Mouse (Mus musculus) liver, embryonic 14.5 days (tissue): Measurements from ENCODE around the gene Ptgs2. TPM values are rescaled to one million over a fixed set of nuclear protein-coding genes. Genes with fewer than 3 reads are reported as not detected.

ENCODE experiments used
- ATAC-seq: fragments of 200-750 bp; cut with Nextera tagmentation; 2 replicates; pipeline ENCODE4 v1.8.0; 2017; ENCODE audit warnings: moderate number of reproducible peaks, mild to moderate bottlenecking, moderate library complexity; ENCODE audit not compliant: insufficient read depth
- DNase-seq, 3 experiments: peaks; one replicate each; pipeline ENCODE4 v3.0.0-alpha.2; 2012 to 2013; ENCODE audit warnings: low read depth in 3 of 3, low spot score in 3 of 3
- H3K27ac ChIP-seq: fragments of 300-500 bp; sonication (generic); 2 replicates; pipeline ENCODE4 v1.5.1; 2014; ENCODE audit warnings: moderate library complexity, mild to moderate bottlenecking, control low read depth, inconsistent platforms
- H3K27me3 ChIP-seq: fragments of 300-500 bp; sonication (generic); 2 replicates; pipeline ENCODE4 v1.6.1; 2014; ENCODE audit warnings: mild to moderate bottlenecking, low read length, moderate library complexity; ENCODE audit not compliant: control insufficient read depth, insufficient read depth
- H3K36me3 ChIP-seq: fragments of 300-500 bp; sonication (generic); replicated peaks from 2 replicates; pipeline ENCODE4 v1.6.1; 2014; ENCODE audit warnings: low read depth; ENCODE audit not compliant: control insufficient read depth, insufficient read depth
- H3K4me1 ChIP-seq, 2 experiments: fragments of 200-500 bp in 1 of 2; fragments of 300-500 bp in 1 of 2; sonication (generic) in 1 of 2; replicated peaks; 2 replicates each; pipeline ENCODE4 v1.6.1; 2012 to 2014; ENCODE audit warnings: antibody characterized with exemption in 1 of 2, inconsistent platforms in 1 of 2, low read length in 1 of 2; ENCODE audit not compliant: control insufficient read depth in 2 of 2, insufficient read depth in 2 of 2
- H3K4me2 ChIP-seq: fragments of 300-500 bp; sonication (generic); 2 replicates; pipeline ENCODE4 v1.6.1; 2014; ENCODE audit warnings: low read depth, mild to moderate bottlenecking, control low read depth, moderate library complexity
- H3K4me3 ChIP-seq, 2 experiments: fragments of 200-500 bp in 1 of 2; fragments of 300-500 bp in 1 of 2; sonication (generic) in 1 of 2; 2 replicates each; pipeline ENCODE4 v1.5.1; 2012 to 2014; ENCODE audit warnings: low read depth in 2 of 2, low read length in 2 of 2, mild to moderate bottlenecking in 2 of 2, control low read depth in 1 of 2, inconsistent platforms in 1 of 2, moderate library complexity in 1 of 2; ENCODE audit not compliant: insufficient read depth in 1 of 2
- H3K9ac ChIP-seq: fragments of 300-500 bp; sonication (generic); replicated peaks from 2 replicates; pipeline ENCODE4 v1.6.1; 2014; ENCODE audit warnings: mild to moderate bottlenecking, control low read depth, moderate library complexity
- H3K9me3 ChIP-seq: fragments of 300-500 bp; sonication (generic); 2 replicates; pipeline ENCODE4 v1.6.1; 2016; ENCODE audit warnings: low read length, mixed read lengths; ENCODE audit not compliant: control insufficient read depth
- CTCF ChIP-seq: IDR thresholded peaks from 2 replicates; pipeline ENCODE4 v1.5.1; 2016; ENCODE audit warnings: antibody characterized with exemption, low read depth, control low read depth
- EP300 ChIP-seq: IDR thresholded peaks from 2 replicates; pipeline ENCODE4 v1.6.1; 2016; ENCODE audit warnings: antibody characterized with exemption, low read depth
- WGBS: fragments of 180-500 bp; shearing (Covaris S2); extraction: QIAGEN DNeasy Blood & Tissue Kit; methylation state at CpG from one replicate; pipeline ENCODE4 v1.1.7; 2014; ENCODE audit not compliant: insufficient replicate concordance; 5-methylcytosine and 5-hydroxymethylcytosine counted together
- microRNA-seq: library from miRNA; unstranded; fragments of <30 nt; microRNA quantifications from one replicate; pipeline ENCODE4, GENCODE M21; 2016
- polyA plus RNA-seq, 2 experiments: library from polyadenylated mRNA; depleted of rRNA in 1 of 2; stranded (reverse) in 1 of 2; unstranded in 1 of 2; fragments of >200 nt; fragmentation: Nextera tagmentation in 1 of 2; extraction: Ambion mirVana in 1 of 2; gene quantifications; 2 replicates each; pipeline versions ENCODE4 v1.2.1 to v1.2.3; 2012 to 2014

Ptgs2 gene
- polyA plus RNA-seq, 2 experiments = 0.02 to 0.04 TPM

DNA sequence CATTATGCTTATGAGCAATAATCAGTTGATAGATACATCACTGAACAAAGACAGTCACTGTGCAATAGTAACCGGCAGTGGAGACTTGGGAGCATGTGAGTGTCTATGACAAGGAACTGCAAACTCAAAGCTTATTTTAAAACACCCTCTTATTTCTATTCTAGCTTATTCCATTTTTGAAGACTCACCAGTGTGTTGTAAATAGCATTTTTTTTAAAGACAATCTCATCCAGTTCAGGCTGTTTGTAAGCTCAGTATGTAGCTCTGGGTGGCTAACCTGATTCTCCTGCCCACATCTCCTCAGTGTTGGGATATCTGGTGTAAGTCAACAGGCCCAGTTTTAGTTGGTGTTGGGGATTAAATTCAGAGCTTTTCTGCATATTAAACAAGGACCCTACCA, 42.1 kb downstream of the Ptgs2 start:
- TF ChIP-seq EP300 (no peak), CTCF (no peak)
- Histone ChIP-seq H3K4me2 (no peak overlapping the region), H3K9me3 (no peaks in the 10 kb centered on the region), H3K4me1 (no peaks in the 10 kb centered on the region), H3K27me3 (no peaks in the 10 kb centered on the region), H3K27ac (no peak overlapping the region), H3K36me3 (no peaks in the 10 kb centered on the region), H3K4me3 (no peak overlapping the region), H3K9ac (no peak overlapping the region)
- no peak for DNase-seq
- ATAC-seq = no peak
- 74% methylated on average over 1 of the region's 1 CpGs for WGBS

DNA sequence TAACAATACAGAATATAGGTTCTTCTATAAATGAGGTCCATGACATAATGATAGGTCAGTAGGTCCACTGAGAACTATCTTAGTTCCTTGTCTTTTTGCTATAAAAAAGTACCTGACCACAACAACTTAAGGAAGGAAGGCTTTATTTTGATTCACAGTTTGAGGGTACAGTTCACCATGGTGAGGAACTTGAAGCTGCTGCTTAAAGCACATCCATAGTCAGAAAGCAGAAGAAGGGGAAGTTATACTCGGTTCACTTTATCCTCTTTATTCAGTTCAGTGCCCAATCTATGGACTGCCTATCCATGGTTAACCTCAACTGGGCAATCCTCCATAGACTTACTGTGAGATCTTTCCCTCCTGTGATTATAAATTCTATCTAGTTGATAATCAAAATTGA, 43.7 kb downstream of the Ptgs2 start:
- H3K27me3 ChIP-seq = no peaks in the 10 kb centered on the region
- WGBS = 7% methylated on average over 1 of the region's 1 CpGs

DNA sequence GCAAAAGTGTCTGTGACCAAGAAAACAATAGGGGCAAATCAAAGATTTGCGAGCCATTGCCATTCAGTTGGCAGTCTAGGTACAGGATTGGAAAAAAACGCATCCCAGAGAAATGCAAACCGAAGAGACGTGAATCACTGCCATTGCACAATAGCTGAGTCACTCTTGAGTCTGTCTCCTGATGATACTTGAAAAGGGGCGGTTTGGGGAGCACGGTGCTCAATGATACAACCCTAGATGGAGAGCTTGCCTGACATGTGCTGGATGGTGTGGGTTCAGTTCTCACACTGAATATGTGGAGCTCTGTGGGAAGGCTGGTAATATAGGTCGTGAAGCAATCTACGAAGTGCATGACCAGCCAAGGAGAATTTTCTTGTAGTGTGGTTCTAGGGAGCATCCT, 45.2 kb downstream of the Ptgs2 start:
- TF ChIP-seq CTCF (no peak), EP300 (no peak)
- H3K27me3 ChIP-seq = no peaks in the 10 kb centered on the region
- no peak overlapping the region for H3K27ac ChIP-seq
- no peak overlapping the region for H3K4me2 ChIP-seq
- DNase-seq (no peak), ATAC-seq (no peak)
- WGBS = 71% methylated on average over 8 of the region's 8 CpGs
- no peak overlapping the region for H3K4me3 ChIP-seq
- H3K4me1 ChIP-seq = no peaks in the 10 kb centered on the region
- no peaks in the 10 kb centered on the region for H3K9me3 ChIP-seq
- H3K9ac ChIP-seq = no peak overlapping the region
- H3K36me3 ChIP-seq = no peaks in the 10 kb centered on the region

More for the DNA sequence above, 43.7 kb downstream of the Ptgs2 start:
- no peaks in the 10 kb centered on the region for H3K4me1 ChIP-seq
- no peak overlapping the region for H3K4me2 ChIP-seq
- H3K36me3 ChIP-seq = no peaks in the 10 kb centered on the region
- H3K4me3 ChIP-seq = no peak overlapping the region
- DNase-seq (no peak), ATAC-seq (no peak)
- H3K9me3 ChIP-seq = no peaks in the 10 kb centered on the region
- H3K9ac ChIP-seq = no peak overlapping the region
- no peak for TF ChIP-seq EP300
- no peak for TF ChIP-seq CTCF
- no peak overlapping the region for H3K27ac ChIP-seq

DNA sequence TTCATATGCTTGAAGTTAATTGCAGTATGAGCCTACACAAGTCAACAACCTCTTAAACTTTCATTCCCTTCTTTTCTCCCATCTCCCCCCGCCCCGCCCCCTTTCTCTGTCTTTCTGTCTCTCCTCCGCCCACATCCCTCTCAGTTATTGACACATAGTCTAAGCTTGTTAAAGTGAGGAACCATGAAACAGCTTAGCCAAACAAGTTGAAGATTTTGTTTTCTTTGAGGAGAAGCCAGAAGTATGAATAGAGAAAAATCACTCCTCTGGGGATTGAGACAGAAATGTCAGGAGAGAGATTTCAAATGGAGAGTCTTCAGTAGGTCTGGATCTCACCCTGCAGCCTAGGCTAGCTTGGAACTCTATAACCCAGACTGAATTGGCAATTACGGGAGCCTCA, 47.4 kb downstream of the Ptgs2 start:
- Histone ChIP-seq H3K27ac (no peak overlapping the region), H3K9ac (no peak overlapping the region), H3K27me3 (no peaks in the 10 kb centered on the region), H3K4me3 (no peak overlapping the region), H3K4me1 (no peaks in the 10 kb centered on the region), H3K36me3 (no peaks in the 10 kb centered on the region), H3K9me3 (no peaks in the 10 kb centered on the region), H3K4me2 (no peak overlapping the region)
- no peak for ATAC-seq
- TF ChIP-seq CTCF (no peak), EP300 (no peak)
- WGBS = 77% methylated on average over 4 of the region's 4 CpGs
- no peak for DNase-seq

DNA sequence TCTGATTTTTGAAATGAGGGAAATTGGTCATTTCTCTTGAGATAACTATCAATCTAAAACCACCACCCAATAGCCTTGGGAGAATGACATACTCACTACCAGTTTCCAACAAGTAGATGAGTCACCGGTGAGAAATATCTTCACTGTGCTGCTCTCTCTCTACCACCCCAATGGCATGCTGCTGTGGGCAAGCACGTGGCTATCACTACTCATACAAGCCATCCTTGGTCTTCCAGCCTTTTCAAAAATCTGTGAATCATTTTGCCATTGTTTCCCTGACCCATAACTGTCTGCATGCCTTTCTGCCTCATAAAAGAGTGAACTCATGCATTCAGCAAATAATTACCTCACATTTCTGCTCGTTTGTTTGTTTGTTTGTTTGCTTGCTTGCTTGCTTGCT, 51.6 kb downstream of the Ptgs2 start:
- H3K4me2 ChIP-seq = no peak overlapping the region
- DNase-seq = no peak

More for the DNA sequence above, 51.6 kb downstream of the Ptgs2 start:
- Histone ChIP-seq H3K27ac (no peak overlapping the region), H3K4me1 (no peaks in the 10 kb centered on the region), H3K9ac (no peak overlapping the region), H3K9me3 (no peaks in the 10 kb centered on the region), H3K27me3 (no peaks in the 10 kb centered on the region), H3K36me3 (no peaks in the 10 kb centered on the region), H3K4me3 (no peak overlapping the region)
- no peak for TF ChIP-seq EP300
- TF ChIP-seq CTCF = no peak
- WGBS = 40% methylated on average over 3 of the region's 3 CpGs
- no peak for ATAC-seq

Small RNA genes lying within 50 kb of the gene (microRNA-seq; reads per million reads assigned to microRNA genes)
- gene Gm44329 = not detected

Other genes starting within 250 kb of the Ptgs2 start
- gene Pla2g4a, start 138.7 kb upstream of the Ptgs2 start, polyA plus RNA-seq (2012; rRNA removed) = 2.6 and 3.9 TPM in 2 replicates
- gene Pla2g4a, start 138.7 kb upstream of the Ptgs2 start, polyA plus RNA-seq (2014; fragmentation: Nextera tagmentation; extraction: Ambion mirVana) = 7.8 and 8.2 TPM in 2 replicates
- gene Pdc, start 219.4 kb downstream of the Ptgs2 start, polyA plus RNA-seq (2012; rRNA removed) = not detected in 2 replicates
- gene Pdc, start 219.4 kb downstream of the Ptgs2 start, polyA plus RNA-seq (2014; fragmentation: Nextera tagmentation; extraction: Ambion mirVana) = not detected in 2 replicates